Mouse (Mus musculus) urinary bladder, postnatal 25 days (tissue): ENCODE results near the gene Lmo2.
A peak's percentile ranks its signal among the peaks of the same experiment; 100 is the strongest.

Source experiments
- DNase-seq: peaks from one replicate; pipeline ENCODE4 v3.0.0; 2022; ENCODE audit warnings: low spot score

Gene Lmo2

DNA sequence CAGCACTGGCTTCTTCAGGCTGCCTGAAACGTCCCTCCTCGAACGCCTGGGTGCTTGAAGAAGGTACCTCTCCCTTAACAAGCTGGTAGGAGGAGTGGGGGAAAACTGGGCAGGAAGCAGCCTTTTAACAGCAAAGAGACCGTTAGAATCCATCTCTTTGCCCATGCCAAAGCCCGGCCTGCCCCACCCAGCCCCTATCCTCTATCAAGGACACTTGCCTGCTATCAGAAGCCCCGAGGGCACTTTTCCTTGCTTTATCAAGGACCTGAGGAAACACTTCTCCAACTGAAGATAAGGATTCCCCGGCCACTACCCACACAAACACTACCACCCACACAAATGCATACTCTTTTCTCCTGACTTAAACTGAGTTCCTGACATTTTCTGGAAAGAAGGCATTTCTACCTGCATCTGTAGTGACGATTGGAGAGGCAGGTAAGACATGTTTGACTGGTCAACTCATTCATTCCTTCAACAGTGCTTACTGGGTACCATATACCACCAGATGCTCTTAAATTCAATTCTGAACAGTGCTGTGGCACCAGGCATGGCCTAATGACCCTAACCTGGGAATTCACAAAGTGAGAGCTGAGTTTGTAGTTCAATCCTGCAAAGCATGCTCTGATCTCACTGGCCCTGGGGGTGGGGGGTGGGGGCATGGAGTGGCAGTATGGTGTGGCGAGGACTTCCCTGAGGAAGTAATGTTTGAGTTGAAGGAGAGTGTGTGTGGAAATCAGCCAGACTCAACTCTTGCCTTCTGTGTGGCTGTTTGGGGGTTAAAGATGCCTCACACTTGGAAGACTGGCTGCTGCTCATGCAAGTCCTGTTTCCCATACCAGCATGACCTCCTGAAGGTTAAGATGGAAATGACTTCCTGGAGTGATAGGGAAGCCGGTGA is at the start of gene Lmo2:
TSS of gene Lmo2 (plus strand) at position 338 of the 898 bp plus-strand sequence.
- no peak for DNase-seq

DNA sequence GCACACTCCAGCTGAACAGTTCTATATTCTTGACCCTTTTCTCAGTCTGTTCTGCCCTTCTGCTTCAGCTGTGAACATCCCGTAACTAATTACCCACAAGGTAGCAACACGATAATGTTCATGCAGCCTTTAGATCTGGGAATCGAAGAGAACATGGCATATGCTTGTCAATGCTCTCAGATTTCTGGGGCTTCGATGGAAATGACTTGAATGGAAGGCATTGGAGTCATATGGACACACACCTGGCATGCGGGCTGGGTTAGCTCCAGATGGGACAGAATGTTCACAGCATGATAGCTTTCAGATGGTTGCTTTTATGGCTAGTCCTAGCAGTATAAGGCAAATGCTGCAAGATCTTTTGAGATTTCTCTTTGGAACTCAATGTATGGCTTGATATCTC is 47.2 kb upstream of the Lmo2 start:
- no peak for DNase-seq

DNA sequence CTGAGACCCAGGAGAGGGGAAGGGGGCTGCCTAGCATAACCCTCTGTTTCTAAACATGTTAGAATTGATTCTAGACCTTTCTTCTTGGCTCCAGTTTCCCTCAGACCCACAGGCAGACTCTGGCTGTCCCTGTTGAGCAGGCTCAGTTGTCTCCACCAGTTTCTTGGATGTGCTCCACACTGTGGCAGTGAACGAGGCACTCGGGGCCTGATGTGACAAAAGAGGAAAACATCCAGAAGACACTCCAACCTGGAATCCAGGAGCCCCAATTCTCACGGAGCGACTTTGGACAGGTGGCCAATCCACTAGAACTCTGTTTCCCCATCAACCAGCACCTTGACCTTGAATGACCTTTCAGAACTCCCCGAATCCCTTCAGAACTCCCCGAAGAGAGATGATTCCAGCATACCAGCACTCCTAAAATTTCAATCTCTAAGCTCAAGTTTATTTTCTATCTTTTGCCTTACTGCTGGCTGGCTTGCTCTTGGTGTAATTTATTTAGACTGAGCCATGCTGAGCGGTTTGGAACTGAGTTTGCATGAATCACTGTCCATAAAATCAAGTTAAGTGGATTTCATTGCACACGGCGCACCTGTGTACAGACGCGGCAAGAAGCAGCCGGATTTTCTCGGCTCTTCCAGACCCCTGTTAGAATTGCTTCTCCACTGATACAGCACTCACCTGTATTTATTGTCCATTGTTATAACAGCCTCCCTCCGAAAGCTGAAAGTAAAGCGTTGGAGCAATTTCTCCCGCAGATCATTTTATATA is 45.1 kb upstream of the Lmo2 start:
- no peak for DNase-seq

DNA sequence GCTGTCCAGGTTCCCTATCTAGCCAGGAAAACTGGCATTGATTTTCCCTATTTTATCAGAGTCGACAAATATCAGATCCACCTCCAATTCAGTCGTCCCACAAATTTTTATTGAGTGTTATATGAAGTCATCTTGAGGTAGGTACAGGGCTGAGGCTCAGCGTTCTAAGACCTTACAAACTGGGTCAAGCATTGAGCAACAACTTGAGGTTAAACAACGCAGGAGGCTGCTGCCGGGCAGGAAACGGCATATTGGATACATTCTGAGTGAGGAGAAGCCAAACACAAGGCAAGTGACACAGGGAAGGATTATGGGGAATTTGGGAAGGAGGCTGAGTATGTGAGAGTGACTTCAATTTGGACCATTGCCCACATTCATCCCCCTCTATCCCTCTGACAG is 44.5 kb upstream of the Lmo2 start:
- DNase-seq = no peak

DNA sequence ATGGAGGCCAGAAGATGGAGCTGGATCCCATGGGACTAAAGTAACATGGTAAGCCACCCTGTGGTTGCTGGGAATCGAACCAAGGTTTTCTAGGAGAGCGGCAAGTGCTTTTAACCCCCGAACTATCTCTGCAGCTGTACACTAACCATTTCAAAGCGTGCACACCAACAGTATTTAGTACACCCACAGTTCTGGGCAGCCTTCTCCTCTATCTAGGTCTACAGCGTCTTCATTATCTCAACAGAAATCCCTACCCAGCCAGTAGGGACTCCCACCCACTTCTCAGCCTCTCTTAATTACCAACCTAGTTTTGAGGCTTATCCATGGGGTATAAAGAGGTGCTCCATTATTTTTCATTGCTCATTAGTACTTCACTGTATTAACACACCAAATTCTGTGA is 41.7 kb upstream of the Lmo2 start:
- DNase-seq = no peak

DNA sequence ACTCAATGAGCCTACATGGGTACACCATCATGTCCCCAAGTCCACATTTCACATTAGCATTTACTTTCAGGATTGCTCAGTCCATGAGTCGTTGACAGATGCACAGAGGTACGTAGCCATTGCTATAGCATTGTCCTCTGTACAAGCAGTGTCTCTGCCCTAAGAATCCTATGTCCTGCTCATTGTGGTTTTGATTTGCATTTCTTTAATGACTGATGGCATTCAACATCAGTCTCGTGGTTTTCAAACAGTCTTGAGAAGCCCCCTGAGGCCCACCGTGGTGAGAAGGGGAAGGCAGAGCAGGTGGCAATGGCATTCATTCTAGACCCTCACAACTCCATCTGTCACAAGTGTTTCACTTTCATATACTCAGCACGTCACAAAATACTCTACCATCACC is 40.4 kb upstream of the Lmo2 start:
- no peak for DNase-seq

DNA sequence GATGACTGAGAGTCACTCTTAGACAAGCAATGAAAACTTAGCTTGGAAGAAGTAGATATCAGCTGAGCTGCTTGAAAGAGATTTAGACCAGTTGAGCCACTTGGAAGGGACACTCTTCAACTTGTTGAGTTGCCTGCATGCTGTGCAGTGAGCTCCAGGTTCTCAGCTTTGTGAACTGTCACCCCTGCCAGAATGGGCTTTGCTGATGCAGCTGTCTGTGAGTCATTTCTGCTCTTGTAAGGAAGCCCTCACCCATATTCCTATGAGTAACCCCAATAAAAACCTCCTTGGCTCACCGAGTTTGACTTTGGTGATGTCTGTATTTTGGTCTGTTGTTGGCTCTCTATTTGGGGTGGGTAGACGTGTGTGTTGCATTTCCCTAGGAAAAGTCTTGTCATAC is 39.4 kb upstream of the Lmo2 start:
- DNase-seq = no peak

DNA sequence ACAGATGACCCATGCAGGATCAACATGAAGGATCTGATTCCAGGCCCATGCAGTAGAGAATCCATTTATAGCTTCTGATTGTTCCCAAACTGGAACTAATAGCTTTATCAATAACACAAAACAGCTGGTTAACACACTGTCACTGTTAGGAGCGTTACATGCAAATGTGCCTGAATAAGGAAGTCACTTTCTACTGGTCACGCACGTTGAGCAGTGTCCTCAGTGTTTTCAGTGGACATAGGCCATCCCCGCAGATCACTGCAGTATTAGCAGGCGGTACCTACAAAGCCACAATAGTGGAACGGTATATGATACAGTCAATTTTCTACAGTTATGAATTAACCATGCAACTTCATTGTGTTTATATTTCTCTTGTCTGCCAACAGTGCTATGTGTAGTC is 38.3 kb upstream of the Lmo2 start:
- no peak for DNase-seq

DNA sequence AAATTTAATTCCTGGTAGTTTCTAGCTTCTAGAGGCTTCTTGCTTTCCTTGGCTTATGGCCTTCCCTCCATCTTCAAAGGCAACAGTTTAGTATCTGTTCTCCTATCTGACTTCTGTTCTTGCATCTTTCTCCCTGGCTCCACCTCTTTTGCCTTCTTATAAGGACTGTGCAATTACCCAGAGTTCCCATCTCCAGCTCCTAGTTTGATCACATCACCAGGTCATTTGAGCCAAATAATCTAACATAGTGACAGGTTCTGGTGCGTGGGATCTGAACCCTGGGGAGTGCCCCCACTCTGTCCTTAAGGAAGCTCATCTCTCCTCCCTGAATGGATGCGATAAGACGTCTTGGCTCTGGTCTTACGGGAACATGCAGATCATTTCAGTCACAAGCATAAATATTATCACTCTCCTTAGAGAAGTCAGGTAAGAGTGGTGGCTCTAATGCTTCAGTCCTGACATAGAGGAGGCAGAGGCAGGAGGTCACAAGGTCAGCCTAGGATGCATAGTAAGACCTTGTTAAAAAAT is 31.1 kb upstream of the Lmo2 start:
- no peak for DNase-seq

DNA sequence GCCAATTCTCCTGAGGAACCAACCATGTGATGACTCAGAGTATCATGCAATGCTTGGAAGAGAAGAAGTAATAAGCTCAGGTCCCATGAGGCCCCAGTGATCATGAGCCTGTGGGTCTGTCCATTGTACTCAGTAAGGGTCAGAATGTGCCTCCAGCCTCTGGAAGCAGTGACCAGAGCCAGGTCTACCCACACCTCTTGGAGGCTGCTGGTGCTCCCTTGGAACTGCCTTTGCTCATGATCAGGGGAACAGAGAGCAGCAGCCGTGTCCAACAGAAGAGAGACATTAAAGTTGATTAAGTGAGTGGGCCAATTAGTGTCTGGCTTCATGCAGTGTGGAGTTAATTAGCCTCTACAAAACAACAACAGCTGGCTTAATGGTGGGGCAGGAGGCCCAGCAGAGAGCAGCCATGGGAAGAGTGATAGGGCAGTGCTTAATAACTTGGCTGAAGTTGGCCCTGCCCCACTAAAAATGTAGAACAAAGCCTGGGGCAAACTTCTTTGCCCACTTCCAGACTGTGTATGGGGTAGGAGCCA is 30.1 kb upstream of the Lmo2 start:
- no peak for DNase-seq

DNA sequence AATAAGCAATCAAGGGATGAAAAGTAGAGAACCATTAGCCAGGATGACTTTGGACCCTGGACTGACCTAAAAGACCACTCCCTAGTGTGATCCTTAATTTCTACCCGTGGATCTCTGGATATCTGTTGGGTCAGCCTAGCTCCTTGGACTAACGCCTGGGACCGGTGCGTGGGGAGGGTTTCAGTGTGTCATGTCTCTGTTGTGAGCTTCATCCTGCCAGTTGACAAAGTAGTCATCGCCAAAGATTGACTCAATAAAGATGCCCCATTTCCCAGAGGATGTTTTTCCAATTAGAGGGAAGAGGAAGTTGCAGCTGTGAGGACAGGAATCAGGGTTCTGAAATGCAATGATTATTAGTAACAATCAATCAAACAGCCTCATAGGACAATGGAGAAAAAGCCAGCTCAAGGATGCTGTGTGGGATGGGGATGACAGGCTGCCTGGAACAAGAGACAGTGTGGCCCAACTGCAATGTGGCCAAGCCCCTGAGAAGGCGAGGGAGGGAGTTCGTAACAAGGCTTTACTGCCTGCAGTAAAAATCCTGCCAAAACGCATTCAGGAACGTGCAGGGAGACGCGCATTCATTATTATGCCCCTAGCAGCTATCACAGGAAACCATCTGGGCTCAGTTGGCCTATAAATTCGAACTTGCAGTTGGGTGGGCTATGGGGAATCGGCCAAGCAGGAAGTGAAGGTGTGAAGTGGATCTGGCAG is 27.3 kb upstream of the Lmo2 start:
- DNase-seq = no peak

DNA sequence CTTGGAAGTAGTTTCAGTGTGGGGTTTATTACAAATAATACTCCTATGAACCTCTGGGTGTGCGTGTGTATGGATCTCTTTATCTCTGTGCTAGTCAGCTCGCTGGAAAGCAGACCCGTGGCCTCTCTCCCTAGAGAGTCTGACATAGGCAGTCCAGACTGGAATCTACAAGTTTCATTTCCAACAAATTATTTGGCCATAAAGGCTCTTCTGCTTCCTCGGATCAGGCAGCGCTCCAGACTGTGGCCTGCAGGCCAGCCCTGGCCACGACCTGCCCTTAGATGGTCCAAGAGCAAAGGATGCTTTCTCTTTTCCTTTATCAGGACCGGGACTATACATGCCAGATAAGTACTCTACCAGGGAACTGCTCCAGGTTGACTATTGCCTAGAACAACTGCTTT is 26.3 kb upstream of the Lmo2 start:
- DNase-seq = peak; percentile 8

DNA sequence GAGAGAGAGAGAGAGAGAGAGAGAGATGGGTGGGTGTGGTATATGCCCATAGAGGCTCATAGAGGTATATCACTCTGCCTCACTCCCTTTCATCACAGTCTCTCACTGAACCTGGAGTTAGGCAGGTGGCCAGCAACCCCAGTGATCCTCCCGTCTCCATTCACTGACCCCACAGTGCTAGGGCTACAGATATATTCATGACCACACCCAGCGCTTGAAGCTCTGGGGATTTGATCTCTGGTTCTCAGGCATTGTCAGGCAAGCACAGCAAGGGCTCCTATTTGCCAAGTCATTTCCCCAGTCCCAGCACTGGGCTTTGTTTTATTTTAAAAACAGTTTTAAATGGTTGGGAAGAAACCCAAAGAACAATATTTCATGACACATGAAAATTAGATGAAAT is 25.8 kb upstream of the Lmo2 start:
- no peak for DNase-seq

DNA sequence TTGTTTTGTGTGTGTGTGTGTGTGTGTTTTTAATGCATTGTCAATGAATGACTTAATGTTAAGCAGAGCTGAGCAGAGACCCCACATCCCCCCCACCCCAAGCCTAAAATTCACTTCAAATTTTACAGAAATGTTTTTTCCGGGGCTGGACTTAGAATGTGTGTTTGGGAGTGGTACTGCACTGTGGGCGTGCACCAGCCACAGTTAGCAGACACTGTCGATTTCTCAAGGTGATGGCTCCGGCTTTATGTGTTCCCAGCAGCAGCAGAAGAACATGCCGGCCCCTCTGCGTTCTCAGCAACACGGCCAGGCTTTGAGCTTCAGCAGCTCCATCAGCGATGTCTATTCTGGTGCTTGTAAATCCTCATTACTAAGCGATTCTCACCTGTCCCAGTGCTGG is 25.3 kb upstream of the Lmo2 start:
- DNase-seq = no peak

DNA sequence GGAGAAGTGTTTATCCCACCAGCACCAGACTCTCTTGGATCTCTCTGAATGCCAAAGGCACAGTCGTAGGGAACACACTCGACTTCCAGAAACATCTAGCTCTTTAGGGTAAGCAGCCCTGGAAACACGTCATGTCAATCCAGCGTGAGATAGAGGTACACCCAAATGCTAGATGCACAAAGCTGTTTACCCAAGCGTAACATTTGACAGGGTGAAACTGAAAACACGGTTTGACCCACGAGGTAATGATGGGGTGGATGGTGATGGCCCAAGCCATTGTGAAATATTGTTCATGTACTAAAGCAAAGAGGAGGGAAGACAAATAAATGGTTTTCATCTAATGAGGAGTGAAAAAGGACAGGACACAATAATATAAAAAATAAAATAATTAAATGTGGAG is 23.5 kb upstream of the Lmo2 start:
- no peak for DNase-seq

DNA sequence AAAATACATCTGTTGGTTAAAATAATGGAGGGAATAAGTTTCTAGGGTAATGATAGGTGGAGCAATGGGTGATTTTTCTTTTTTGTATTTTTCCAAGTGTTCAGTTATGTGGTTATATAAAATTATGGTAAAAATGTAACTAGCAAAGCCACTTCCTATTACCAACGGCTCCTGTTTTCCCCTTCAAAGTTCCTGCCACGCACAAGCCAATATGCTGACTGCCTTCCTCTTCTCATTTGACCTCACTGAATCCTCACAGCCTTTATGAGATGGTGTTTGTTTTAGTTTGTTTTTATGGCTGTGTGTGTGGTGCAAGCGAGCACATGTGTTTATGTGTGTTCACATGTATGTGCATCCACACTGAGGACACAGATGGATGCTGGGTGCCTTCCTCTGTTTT is 23.1 kb upstream of the Lmo2 start:
- DNase-seq = no peak

DNA sequence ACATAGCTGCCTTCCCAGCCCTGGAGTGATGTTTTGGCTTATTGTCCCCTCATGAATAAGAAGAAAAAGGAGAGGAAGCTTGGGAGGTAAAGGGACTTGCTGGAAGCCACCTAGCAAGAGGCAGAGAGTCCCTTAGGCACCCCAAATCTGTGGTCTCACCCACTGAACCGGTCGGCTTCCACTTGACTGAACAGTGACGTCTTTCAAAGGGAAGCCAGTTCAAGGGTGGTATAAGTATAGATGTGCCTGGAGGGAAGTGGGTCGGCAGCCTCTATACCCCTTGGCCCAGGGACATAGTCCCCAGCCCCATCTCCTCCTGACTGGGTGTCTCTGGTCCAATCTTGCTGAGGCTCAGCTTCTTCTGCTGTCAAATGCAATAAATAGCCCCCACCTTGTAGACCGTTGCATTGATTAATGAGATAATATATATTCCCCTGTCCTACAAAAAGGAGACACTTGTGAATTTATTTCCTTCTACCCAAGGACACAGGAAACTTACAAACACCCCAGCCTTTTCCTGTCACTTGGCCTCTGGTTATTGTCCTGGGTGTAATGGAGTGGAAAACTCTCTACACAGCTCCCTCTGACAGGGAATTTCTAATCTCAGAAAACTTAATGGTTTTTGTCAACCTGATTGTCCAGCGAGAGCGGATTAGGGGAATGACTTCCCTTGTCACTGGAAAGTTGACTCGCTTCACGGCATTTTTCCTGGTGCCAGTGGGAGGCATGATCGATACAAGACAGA is 21.9 kb upstream of the Lmo2 start:
- DNase-seq = no peak

DNA sequence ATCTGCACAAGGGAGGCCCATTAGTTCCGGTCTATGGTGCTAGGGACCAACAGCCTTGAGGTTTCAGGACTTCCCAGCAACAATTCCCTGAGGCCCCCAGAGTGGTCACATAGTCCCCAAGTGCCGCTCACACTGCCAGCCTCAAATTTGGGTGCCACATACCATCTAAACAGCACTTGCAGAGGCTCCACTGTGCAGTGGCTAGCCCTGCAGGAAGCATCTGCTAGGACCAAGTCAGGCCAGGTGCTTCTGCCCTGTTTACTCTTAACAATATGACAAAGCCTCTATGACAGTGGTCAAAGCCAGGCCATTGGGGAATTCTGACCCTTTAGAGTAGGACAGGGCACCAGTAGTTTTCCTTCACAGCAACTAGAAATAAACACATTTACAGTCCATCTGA is 21.1 kb upstream of the Lmo2 start:
- no peak for DNase-seq

DNA sequence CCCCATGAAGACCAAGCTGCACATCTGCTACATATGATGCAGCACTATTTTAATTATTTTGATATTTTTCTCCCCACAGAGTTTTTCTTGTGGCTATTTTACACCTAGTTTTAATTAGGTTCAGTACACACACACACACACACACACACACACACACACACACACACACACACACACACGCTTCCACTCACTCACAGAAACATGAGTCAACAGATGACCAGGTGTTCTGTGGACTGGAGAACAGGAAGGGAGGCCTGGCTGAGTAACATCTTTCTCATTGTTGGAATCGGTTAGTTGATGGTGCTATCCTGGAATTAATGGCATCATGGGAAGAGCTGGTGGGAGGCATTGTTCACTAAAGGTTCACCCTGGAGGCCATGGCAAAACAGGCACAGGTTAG is 20.1 kb upstream of the Lmo2 start:
- DNase-seq = no peak

DNA sequence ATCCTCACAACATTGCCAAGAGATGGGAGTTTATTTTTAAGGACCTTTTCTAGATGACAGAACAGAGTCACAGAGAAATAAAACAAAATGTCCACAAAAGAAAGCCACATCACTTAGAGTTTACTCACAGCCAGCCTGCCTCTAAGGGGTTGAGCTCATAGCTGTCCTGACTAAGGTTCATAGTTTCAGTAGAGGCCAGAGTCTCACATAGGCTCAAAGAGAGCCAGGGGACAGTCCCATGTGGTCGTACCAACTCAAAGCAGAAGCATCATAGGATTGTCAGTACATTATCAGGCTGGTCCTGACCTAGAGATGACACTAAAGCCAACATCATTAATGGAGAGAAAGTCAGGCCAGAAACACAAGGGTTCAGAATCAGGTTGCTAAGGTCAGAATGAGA is 19.2 kb upstream of the Lmo2 start:
- DNase-seq = no peak

DNA sequence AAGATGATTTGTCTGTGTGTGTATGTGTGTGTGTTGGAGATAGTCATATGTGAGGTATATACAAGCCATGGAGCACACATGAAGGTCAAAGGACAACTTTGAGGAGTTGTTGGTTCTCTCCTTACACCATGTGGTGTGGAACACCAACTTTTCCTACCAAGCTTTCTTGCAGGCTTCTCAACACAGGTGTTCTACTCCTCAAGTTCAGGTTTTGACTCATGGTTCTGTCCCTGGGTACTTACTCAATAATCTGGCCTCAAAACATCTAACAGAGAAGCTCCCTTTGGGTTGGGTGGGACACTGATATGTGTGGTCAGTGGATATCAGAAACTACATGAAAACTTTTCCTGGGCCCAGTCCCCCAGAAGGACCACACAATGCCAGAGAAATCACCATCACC is 18.8 kb upstream of the Lmo2 start:
- no peak for DNase-seq

DNA sequence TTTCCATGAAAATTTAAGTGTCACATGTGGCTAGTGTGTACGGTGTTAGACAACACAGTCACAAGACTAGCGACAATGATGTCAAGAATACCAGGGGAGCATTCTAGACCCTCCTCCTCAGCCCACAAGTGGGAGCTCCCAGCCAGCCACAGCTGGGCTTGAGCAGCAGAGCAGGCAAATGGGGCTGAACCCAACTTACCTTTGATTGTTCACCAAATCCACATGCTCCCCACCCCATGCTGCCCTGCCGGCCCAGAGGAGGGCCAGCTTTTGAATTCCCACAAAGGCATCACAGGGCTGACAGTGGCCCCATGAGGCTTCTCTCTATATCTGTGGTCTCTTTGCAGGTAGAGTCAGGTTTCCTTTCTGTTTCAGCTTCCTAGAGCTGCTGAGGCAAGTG is 16.7 kb upstream of the Lmo2 start:
- no peak for DNase-seq
